17 mouse cellular contexts compared by ENCODE assay signal in genomic region chr3:38957186-38957585, GRCm38 (mm10).
"Had no signal": no experiment of that assay in that cellular context is flagged by ENCODE, and none has a peak within 500 bp of the region (broad histone marks: within the 10 kb centered on the region; RNA-seq: fewer than 3 reads in every experiment).

No protein-coding gene starts in this region.

- H3K27ac ChIP-seq: neural tube, embryonic 12.5 days; neural tube, embryonic 13.5 days; neural tube, embryonic 15.5 days; stomach, embryonic 15.5 days; stomach, postnatal 0 days had no signal

- DNase-seq: retina, postnatal 1 day; right cerebral cortex, adult 18-20 months; right cerebral cortex, postnatal 14 days; right cerebral cortex, postnatal 25 days; right cerebral cortex, postnatal 4 days; spleen, adult 18-20 months; thymus, adult 18-20 months; thymus, adult 2 months; thymus, postnatal 14 days; thymus, postnatal 25 days; thymus, postnatal 36 days; thymus, postnatal 4 days had no signal

- H3K27me3 ChIP-seq: neural tube, embryonic 12.5 days; neural tube, embryonic 13.5 days; neural tube, embryonic 15.5 days; stomach, embryonic 15.5 days had no signal

- H3K4me1 ChIP-seq: neural tube, embryonic 15.5 days; stomach, embryonic 15.5 days had no signal

- H3K4me3 ChIP-seq: neural tube, embryonic 12.5 days; neural tube, embryonic 13.5 days; neural tube, embryonic 15.5 days; stomach, embryonic 15.5 days had no signal

- H3K9me3 ChIP-seq: neural tube, embryonic 12.5 days; neural tube, embryonic 13.5 days; neural tube, embryonic 15.5 days; stomach, embryonic 15.5 days had no signal

- H3K4me2 ChIP-seq: neural tube, embryonic 12.5 days; neural tube, embryonic 13.5 days; neural tube, embryonic 15.5 days; stomach, embryonic 15.5 days had no signal

- H3K9ac ChIP-seq: neural tube, embryonic 12.5 days; neural tube, embryonic 13.5 days; neural tube, embryonic 15.5 days; stomach, embryonic 15.5 days had no signal
